Mouse (Mus musculus) lung, postnatal 36 days (tissue): ENCODE results near the gene Ghsr.

Experiments used
- DNase-seq: peaks from one replicate; pipeline ENCODE4 v3.0.0; 2022; ENCODE audit warnings: mixed read lengths

Ghsr gene

DNA sequence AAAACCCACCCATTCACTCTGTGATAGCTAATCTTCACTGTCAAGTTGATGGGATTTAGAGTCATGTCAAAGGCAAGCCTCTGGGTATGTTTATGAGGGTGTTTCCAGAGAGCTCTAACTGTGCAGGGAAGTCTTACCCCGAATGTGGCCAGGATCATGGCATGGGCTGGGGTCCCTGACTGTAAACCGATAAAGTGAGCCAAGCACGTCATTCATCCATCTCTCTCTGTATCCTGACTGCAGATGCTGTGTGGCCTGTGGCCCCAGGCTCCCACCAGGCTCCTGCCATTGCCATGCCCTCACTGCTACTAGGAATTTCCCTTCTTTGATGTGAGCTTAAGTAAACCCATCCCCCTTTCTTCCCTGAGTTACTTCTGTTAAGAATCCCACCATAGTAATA, 42.4 kb downstream of the Ghsr start:
- DNase-seq = no peak

DNA sequence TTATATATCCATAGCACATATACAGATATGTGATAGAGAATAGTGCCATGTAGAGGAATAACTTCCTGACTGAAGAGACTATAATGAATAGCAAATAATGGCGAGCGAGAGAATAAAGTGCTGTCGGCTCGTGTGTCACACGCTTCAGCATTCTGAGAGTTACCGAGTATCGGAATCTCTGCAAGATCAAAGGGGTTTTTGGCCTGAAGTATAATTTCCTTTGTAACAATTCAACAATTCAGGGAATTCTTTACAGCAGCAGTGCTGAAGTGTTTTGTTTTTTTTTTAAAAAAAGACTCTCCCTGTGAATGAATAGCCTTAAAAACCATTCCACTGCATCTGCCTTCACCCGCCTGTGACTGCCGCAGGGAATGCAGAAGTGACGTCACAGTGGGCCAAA, 45.6 kb downstream of the Ghsr start:
- no peak for DNase-seq

DNA sequence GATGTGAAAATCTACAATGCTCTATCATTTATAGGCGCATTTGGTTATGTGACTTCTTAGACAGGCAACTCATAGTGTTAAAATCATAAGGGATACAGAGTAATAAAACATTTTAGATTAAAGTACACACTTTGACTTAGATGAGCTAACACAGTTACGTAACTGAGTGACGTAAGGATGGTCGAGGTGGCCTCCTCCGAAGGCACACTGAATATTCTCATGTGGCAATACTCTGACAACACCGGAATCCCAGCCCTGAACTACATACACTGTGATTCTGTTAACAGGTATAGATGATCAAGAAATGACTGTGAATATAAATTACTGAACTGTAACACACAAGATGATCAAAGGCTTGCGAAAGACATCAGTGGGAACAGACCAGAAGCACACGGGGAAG, 47.5 kb downstream of the Ghsr start:
- DNase-seq = peak; percentile 18

DNA sequence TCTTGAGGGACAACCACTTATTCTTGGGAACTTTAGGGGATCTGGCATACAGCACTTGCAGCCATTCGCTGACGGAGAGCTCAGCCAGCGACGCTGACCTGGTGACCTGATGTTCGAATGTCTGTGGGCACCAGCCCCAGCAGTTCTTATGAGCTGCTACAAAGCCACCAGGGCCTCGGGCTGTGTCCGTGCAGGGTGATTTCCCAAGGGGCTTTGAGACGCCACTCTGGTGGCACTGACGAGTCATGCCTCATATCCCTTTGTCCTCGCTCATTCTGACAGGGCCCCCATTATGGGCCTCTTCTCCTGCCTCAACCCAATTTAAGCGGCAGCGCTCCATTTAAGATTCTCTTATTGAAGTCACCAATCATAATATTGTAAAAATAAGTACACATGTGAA, 50.8 kb downstream of the Ghsr start:
- no peak for DNase-seq

DNA sequence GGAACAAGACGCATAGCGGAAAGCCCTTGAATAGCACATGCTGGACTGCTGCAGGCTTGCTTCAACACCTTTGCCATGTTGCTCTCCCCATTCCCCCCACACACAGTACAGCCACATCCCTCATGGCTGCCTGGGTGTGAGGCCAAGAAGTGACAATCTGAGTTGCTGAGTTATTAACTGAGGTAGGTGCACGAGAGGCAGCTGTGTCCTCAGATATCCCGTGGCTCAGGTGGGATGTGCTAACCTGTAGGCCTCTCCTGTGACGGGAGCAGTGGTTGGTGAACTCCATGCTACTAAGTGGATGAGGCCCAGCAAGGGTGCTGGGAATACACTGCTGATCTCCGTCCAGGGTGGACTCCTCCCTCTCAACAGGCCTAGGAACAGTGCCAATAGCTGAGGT, 51.4 kb downstream of the Ghsr start:
- no peak for DNase-seq

DNA sequence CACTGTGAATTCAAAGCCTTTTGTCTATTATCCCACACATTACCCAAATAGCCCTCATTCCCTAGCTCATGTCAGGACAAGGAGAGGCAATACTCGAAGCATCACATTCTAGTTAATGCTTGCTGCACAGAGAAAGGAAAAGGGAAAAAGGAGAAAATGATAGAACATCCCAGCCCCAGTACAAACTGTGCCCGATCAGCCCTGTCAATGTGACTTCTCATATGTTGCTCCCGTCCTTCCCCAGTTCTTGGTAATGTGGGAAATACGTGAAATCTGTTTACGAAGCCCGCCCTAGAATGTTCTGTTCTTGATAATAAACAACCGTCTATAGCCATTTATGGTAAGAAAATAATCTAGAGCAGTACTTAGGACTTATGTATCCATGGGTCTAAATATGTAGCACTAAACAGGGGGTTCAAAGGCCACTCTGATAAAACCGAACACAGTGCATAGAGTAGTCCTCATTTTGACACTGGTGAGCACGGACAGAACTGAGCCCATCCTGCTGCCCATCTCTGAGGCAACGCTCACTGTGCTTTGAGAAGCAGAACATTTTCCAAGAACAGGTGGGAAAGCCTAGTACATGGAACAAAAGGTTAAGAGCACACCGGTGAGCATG, 53.0 kb downstream of the Ghsr start:
- no peak for DNase-seq

DNA sequence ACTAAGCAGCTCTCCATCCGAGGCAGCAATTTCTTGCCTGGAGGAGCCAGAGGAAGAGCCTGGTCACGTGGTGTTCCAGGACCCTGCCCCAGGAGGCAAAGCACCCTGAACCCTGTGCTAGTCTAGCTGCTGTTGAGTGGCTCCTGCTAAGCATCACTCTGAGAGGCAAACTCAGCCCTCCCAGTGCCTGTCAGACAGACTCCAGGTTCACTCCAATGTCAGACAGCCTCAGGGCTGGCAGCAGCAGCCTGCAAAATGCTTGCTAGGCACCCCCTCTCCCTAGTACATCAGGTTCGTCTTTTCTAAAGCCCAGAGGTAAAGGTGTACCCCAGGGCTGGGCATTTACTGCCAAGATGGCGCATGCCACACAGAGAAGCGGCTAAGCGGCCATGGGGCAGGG, 56.3 kb downstream of the Ghsr start:
- DNase-seq = no peak
